Mouse (Mus musculus): ENCODE measurements at regions not wholly inside any gene's neighbourhood (a gene's known extent, or its start where the extent isn't known, plus 50 kb on each side); places are given as distances from the start of the nearest gene placed in this dataset.
A peak's percentile ranks its signal among the peaks of the same experiment; 100 is the strongest.

DNA sequence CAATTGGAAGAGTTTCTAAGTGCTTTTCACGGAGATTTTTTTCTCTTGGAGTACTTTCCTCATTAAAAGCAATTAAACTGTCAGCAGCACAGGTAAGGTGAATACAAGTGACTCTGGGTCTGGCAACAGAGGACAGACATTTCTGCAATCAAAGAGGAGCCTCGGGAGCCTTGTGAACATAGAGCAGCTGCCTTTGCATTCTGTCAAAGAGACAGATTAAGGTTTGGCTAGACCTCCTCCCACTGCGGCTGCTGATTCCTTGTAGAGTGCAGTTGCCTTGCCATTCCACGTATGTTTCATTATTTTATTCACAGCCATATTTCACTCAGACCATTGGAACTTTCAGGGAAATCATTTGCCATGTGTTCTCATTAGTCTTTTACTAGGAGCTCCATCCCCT is 563.0 kb upstream of the Gnpda2 start:
- Histone ChIP-seq H3K4me1 (ENCODE audit: control insufficient read depth, insufficient read depth, low read length) (no peaks in the 10 kb centered on the region), H3K9me3 (replicated peaks; ENCODE audit: control insufficient read depth, low read length) (no peaks in the 10 kb centered on the region), H3K27ac (ENCODE audit: low read depth, low read length) (no peak overlapping the region), H3K27me3 (replicated peaks; ENCODE audit: control insufficient read depth, insufficient read depth, low read length) (no peaks in the 10 kb centered on the region), H3K9ac (ENCODE audit: low read length) (no peak overlapping the region), H3K36me3 (ENCODE audit: control insufficient read depth, insufficient read depth, low read length) (no peaks in the 10 kb centered on the region), H3K4me3 (ENCODE audit: low read depth, low read length) (no peak overlapping the region), H3K4me2 (ENCODE audit: low read length) (no peak overlapping the region)
- no peak for ATAC-seq
- 67% methylated on average over 4 of the region's 4 CpGs for WGBS
- DNase-seq (ENCODE audit: low spot score), result peak; percentile 17

All from forebrain, embryonic 14.5 days (tissue).